Mouse (Mus musculus) thymus, adult 2 months (tissue): ENCODE measurements around the gene Alyref.

ENCODE experiments used
- CTCF ChIP-seq: fragments of 200-500 bp; IDR thresholded peaks from 2 replicates; pipeline ENCODE4 v1.5.1; 2012; ENCODE audit warnings: mild to moderate bottlenecking, control low read depth, low read length, moderate library complexity, borderline replicate concordance; ENCODE audit not compliant: control insufficient read depth, poor library complexity, insufficient read depth; ENCODE audit errors: extremely low read depth
- POLR2A ChIP-seq: fragments of 200-500 bp; IDR thresholded peaks from 2 replicates; pipeline ENCODE4 v1.6.1; 2012; ENCODE audit warnings: mild to moderate bottlenecking, low read length, control low read depth, moderate library complexity; ENCODE audit not compliant: control insufficient read depth, poor library complexity, insufficient read depth; ENCODE audit errors: extremely low read depth

DNA sequence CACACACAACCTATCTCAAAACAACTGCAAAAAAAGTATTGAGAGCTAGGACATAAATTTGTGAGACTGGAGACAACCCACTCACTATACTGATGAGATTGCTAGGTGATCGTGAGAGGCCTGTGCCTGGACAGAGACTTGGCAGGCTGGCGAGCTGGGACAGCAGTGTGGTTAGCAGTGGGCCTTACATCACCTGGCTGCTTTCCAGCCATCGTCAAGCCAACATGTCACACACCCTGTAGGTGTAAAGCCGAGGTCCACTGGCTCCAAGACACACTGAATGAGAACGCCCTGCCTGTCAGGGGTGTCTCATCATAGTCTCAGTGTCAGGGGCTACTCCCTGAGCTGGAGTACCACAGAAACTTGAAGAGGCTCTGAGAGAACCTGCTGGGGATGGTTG, 45.4 kb downstream of the Alyref start:
- TF ChIP-seq POLR2A: no peak
- TF ChIP-seq CTCF: no peak
